Mouse (Mus musculus) liver, embryonic 15.5 days (tissue): ENCODE measurements around the gene Cyth3. TPM values are rescaled to one million over a fixed set of nuclear protein-coding genes. Genes with fewer than 3 reads are reported as not detected.

Source experiments
- ATAC-seq: fragments of 200-750 bp; cut with Nextera tagmentation; 2 replicates; pipeline ENCODE4 v1.8.0; 2017; ENCODE audit warnings: moderate number of reproducible peaks, mild to moderate bottlenecking, moderate library complexity; ENCODE audit not compliant: insufficient read depth
- H3K27ac ChIP-seq: fragments of 300-500 bp; sonication (generic); replicated peaks from 2 replicates; pipeline ENCODE4 v1.5.1; 2015; ENCODE audit warnings: mild to moderate bottlenecking, inconsistent platforms
- H3K27me3 ChIP-seq: fragments of 300-500 bp; sonication (generic); 2 replicates; pipeline ENCODE4 v1.6.1; 2015; ENCODE audit warnings: mild to moderate bottlenecking, inconsistent platforms
- H3K36me3 ChIP-seq: fragments of 300-500 bp; sonication (generic); replicated peaks from 2 replicates; pipeline ENCODE4 v1.6.1; 2015; ENCODE audit warnings: moderate library complexity, mild to moderate bottlenecking, inconsistent platforms
- H3K4me1 ChIP-seq: fragments of 300-500 bp; sonication (generic); replicated peaks from 2 replicates; pipeline ENCODE4 v1.6.1; 2015; ENCODE audit warnings: inconsistent platforms
- H3K4me2 ChIP-seq: fragments of 300-500 bp; sonication (generic); 2 replicates; pipeline ENCODE4 v1.6.1; 2015; ENCODE audit warnings: moderate library complexity, mild to moderate bottlenecking, inconsistent platforms
- H3K4me3 ChIP-seq: fragments of 300-500 bp; sonication (generic); replicated peaks from 2 replicates; pipeline ENCODE4 v1.5.1; 2015; ENCODE audit warnings: mild to moderate bottlenecking, inconsistent platforms
- H3K9ac ChIP-seq: fragments of 300-500 bp; sonication (generic); 2 replicates; pipeline ENCODE4 v1.6.1; 2015; ENCODE audit warnings: moderate library complexity, mild to moderate bottlenecking, inconsistent platforms
- H3K9me3 ChIP-seq: fragments of 300-500 bp; sonication (generic); replicated peaks from 2 replicates; pipeline ENCODE4 v1.6.1; 2016; ENCODE audit warnings: inconsistent platforms
- WGBS: fragments of 180-500 bp; shearing (Covaris S2); methylation state at CpG from one replicate; pipeline ENCODE4 v1.1.7; 2015; ENCODE audit warnings: mixed read lengths; ENCODE audit not compliant: insufficient replicate concordance; 5-methylcytosine and 5-hydroxymethylcytosine counted together
- polyA plus RNA-seq: library from polyadenylated mRNA; unstranded; fragments of >200 nt; fragmentation: Nextera tagmentation; extraction: Ambion mirVana; gene quantifications from 2 replicates; pipeline ENCODE4 v1.2.1, GENCODE M21; 2015

The Cyth3 gene
- 35.7 and 37.5 TPM in 2 replicates for polyA plus RNA-seq

DNA sequence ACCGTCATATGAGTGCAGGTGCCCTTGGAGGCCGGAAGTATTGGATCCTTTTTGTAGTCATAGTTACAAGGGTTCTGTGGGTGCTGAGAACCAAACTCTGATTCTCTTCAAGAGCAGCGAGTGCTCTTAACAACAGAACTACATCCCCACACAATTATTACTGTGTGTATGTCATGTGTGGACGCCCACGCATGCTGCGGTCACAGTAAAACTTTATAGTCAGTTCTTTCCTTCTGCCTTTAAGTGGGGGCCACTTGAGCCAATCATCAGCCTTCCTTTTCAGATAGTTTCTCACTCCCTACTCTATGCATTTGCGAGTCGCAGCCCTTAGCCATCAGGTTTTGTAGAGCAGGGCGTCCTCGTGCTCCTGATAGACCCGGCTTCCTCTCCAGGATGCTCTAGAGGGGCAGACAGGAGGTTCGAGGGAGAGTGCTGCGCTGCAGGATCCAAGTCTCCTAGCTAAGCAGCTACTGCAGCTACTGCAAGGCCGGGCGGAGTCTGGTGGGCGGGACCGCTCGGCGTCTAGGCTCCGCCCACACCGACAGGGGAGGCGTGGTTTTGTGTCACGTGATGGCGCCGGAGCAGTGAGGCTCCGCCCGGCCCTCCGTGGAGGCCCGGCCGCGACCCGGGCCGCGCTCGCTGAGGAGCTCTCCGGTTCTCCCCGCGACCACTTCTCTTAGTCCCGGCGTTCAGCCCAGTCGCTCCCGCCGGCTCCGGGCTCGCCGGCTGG is at the start of gene Cyth3:
Gene Cyth3, plus strand, starts transcription at position 555 of the 730 bp plus-strand sequence.
- Histone ChIP-seq H3K4me1 (peaks cover 75% of the 10 kb centered on the region), H3K9me3 (no peaks in the 10 kb centered on the region), H3K36me3 (no peaks in the 10 kb centered on the region), H3K9ac (peak within 1 kb of the TSS; percentile 99), H3K27ac (peak within 1 kb of the TSS; percentile 94), H3K27me3 (no peaks in the 10 kb centered on the region), H3K4me2 (peak within 1 kb of the TSS; percentile 78), H3K4me3 (peak within 1 kb of the TSS; percentile 99)
- peak; percentile 76 for ATAC-seq
- 5% methylated on average over 46 of the region's 46 CpGs for WGBS

DNA sequence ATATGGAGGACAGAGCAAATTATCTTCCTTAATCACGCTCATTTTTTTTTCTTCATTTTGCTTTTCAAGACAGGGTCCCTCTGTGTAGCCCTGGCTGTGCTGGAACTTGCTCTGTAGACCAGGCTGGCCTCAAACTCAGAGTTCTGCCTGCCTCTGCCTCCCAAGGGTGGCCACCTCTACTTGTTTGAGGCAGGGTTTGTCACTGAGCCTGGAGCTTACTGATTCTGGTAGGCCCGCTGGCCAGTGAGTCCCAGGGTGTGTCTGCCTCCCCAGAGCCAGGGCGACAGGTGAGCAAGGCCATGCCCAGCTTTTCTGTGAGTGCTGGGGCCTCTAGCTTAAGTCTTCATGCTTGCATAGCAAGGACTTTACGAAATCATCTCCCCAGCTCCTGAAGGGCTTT is 49.2 kb upstream of the Cyth3 start:
- Histone ChIP-seq H3K36me3 (no peaks in the 10 kb centered on the region), H3K4me1 (0 out of 2 replicates have a peak, but pooled peaks cover 6% of the 10 kb centered on the region), H3K4me3 (no peak overlapping the region), H3K27me3 (no peaks in the 10 kb centered on the region), H3K9me3 (no peaks in the 10 kb centered on the region), H3K4me2 (no peak overlapping the region), H3K27ac (no peak overlapping the region), H3K9ac (no peak overlapping the region)
- ATAC-seq, result no peak
- WGBS, result 77% methylated on average over 4 of the region's 4 CpGs

DNA sequence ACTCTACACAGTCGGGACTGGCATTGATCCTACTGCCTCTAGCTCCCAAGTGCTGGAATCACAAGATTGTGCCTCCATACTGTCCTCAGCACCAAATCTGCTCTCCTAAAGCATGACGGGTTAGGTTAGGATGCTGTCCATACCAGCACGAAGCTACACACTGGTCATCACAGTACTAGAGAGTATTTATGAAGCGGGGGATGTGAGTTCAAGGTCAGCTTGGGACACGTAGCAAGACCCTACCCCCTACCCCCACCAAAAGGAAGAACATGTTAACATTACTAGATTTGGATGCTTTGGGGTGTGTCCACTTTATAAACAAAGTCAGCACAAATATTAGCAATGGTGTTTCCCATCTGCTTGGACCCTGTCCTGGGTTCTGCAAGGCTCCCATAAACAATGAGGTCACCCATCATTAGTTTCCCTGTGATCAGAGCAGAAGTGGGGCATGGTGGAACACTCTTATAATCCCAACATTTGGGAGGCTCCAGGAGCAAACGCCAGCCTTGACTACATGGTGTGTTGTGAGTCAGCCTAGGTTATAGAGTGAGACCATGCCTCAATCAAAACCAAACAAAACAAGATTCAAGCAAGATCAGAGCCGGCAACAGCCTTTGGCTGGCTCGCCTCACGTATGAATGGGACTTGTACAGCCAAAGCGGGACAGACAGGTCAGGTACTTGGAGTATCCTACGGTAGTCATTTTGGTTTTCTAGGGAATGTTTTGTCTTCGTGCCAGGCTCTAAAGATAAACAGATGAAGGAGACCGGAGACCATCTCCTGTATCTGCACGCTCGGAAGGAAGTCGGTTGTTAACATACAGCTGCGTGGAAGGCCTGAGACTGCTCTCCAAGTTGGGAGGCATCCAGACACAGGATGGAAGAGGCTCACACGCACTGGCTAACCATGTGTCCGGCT is 47.7 kb upstream of the Cyth3 start:
- no peak overlapping the region for H3K4me2 ChIP-seq
- H3K27me3 ChIP-seq, result no peaks in the 10 kb centered on the region
- H3K27ac ChIP-seq, result no peak overlapping the region
- no peak for ATAC-seq
- H3K9me3 ChIP-seq, result no peaks in the 10 kb centered on the region
- H3K36me3 ChIP-seq, result no peaks in the 10 kb centered on the region
- peaks cover 3% of the 10 kb centered on the region; the same call in 1 of the 2 replicates for H3K4me1 ChIP-seq
- H3K9ac ChIP-seq, result no peak overlapping the region
- H3K4me3 ChIP-seq, result no peak overlapping the region
- WGBS, result 65% methylated on average over 19 of the region's 19 CpGs

DNA sequence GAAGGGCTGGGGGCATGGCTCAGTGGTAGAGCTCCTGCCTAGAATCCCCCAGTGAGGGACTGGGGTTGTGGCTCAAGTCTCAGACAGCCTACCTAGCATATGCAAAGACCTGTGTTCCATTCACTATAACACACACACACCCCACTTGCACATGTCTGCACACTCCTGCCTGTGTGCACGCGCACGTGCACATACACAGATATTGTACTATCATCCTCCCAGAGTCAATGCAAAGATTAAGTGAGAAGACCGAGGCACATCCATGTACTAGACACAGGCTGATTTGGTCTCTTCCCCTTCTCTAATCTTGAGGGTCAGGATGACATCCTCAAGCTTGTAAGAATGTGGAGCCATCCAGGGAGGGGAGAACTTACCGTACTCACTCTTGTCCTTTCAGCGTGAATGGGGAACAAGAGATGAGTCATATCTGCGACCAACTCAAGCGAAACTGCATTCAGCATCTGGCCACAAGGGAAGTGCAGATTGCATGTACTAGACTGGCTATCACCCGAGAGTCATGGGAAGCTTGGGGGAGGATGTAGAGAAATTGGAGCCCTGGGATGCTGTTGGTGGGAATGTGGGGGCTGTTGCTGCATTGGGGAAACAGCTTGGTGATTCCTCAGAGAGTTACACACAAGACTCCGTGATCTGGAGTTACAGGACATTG is 42.6 kb upstream of the Cyth3 start:
- Histone ChIP-seq H3K27me3 (no peaks in the 10 kb centered on the region), H3K4me1 (no peaks in the 10 kb centered on the region; the same call in 1 of the 2 replicates), H3K27ac (no peak overlapping the region), H3K9ac (no peak overlapping the region), H3K4me2 (no peak overlapping the region), H3K36me3 (no peaks in the 10 kb centered on the region), H3K9me3 (no peaks in the 10 kb centered on the region), H3K4me3 (no peak overlapping the region)
- WGBS, result 39% methylated on average over 10 of the region's 10 CpGs
- no peak; the same call in 1 of the 2 replicates for ATAC-seq

DNA sequence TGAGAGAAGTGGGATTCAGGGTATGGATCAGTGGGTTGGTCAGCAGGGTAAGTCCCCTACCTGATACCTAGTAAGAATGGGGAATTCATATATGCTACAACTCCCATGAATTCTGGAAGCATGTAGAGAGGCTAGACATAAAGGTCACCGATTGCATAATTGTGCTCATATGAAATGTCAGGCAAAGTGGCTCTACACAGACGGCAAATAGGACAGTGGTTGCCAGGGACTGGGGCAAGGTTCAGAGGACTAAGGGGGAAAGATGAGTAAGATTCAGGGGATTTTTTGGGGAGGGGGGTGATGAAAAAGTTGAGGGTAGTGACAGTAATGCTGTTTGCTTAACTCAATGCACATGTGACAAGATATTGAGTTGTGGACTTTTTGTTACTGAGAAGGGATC is 41.3 kb upstream of the Cyth3 start:
- Histone ChIP-seq H3K4me2 (no peak overlapping the region), H3K27me3 (no peaks in the 10 kb centered on the region), H3K36me3 (no peaks in the 10 kb centered on the region), H3K9me3 (no peaks in the 10 kb centered on the region), H3K27ac (no peak overlapping the region), H3K4me3 (no peak overlapping the region), H3K4me1 (no peaks in the 10 kb centered on the region; the same call in 1 of the 2 replicates), H3K9ac (no peak overlapping the region)
- no peak for ATAC-seq
- WGBS, result 72% methylated on average over 2 of the region's 2 CpGs

DNA sequence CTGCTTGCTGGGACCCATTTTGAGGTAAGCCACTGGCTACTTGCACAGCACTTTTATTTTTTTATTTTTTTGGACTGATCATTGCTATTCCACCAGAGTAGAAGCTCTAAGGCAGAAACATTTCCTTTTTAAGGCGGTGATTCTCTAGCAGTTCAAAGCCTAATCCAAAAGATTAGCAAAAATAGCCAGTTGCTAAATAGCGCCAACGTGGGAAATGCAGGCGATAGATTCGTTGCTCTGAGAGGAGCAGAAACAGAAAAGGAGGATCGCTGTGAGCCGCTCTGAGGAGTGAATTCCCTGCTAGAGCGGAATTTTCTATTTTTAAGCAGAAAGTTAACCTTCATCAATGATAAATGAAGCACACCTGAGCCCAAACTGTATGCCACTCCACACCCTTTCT is 40.4 kb upstream of the Cyth3 start:
- 74% methylated on average over 8 of the region's 8 CpGs for WGBS
- Histone ChIP-seq H3K9ac (no peak overlapping the region), H3K27me3 (no peaks in the 10 kb centered on the region), H3K27ac (no peak overlapping the region), H3K4me1 (no peaks in the 10 kb centered on the region; the same call in 1 of the 2 replicates), H3K36me3 (no peaks in the 10 kb centered on the region), H3K9me3 (no peaks in the 10 kb centered on the region), H3K4me3 (no peak overlapping the region), H3K4me2 (no peak overlapping the region)
- no peak for ATAC-seq

DNA sequence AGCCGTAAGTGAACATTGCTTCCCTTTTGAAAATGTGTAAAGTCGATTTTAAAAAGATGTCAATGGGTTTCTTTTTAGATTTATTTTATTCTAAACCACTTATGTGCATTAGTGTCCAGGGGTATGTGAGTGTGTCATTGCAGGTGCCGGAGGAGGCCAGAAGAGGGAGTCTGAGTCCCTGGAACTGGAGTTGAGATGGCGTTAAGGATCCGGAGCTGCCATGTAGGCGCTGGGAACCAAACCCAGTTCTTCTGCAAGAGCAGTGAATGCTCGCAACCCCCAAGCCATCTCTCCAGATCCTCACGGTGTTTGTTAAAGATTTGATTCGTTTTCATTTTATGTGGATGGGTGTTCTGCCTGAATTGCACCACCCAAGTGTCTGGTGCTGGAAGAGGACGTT is 39.2 kb upstream of the Cyth3 start:
- Histone ChIP-seq H3K27me3 (no peaks in the 10 kb centered on the region), H3K9ac (no peak overlapping the region), H3K27ac (no peak overlapping the region), H3K4me1 (no peaks in the 10 kb centered on the region; the same call in 1 of the 2 replicates), H3K4me2 (no peak overlapping the region), H3K4me3 (no peak overlapping the region), H3K9me3 (no peaks in the 10 kb centered on the region), H3K36me3 (no peaks in the 10 kb centered on the region)
- WGBS, result 80% methylated on average over 10 of the region's 10 CpGs
- no peak for ATAC-seq

DNA sequence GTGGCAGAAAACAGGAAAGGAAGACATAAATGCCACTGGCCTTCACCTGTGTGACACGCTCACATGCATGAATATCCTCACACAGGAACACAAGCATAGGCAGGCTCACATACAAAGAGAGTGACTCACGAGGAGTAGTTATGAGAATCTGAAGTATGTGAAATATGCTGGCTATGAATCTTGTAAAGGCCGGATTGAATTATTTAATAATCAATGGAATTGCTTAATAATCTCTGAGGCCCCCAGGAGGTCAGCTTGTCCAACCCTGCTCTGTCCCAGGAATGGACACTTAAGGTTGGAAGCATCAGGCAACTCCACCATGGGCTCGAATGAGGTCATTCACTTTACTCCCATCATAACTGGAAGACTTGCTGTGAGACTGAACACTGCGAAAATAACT is 37.3 kb upstream of the Cyth3 start:
- Histone ChIP-seq H3K9ac (no peak overlapping the region), H3K36me3 (no peaks in the 10 kb centered on the region), H3K9me3 (no peaks in the 10 kb centered on the region), H3K4me3 (no peak overlapping the region), H3K27ac (no peak overlapping the region), H3K27me3 (no peaks in the 10 kb centered on the region), H3K4me1 (no peaks in the 10 kb centered on the region), H3K4me2 (no peak overlapping the region)
- WGBS, result 71% methylated on average over 5 of the region's 5 CpGs
- no peak for ATAC-seq

DNA sequence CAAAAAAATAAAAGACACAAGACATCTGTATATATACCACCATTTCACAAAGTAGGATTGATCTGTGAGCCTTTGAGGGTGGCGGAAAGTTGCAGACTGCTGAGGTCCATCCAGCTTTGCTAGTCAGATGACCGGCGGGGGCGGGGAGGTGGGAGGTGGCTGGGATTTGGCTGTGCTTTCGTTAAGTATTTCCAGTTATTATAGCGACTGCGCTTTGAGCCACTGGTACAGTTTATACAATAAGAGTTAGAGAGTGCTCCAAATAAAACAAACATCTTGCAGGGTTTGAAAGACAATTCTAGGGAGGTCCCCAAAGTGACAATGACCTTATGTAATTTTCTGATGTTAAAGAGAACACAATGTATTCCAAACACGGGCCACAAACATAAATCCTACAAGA is 35.9 kb upstream of the Cyth3 start:
- Histone ChIP-seq H3K4me2 (no peak overlapping the region), H3K4me1 (no peaks in the 10 kb centered on the region), H3K9me3 (no peaks in the 10 kb centered on the region), H3K27me3 (no peaks in the 10 kb centered on the region), H3K27ac (no peak overlapping the region), H3K4me3 (no peak overlapping the region), H3K9ac (no peak overlapping the region), H3K36me3 (no peaks in the 10 kb centered on the region)
- no peak for ATAC-seq
- WGBS, result 75% methylated on average over 8 of the region's 8 CpGs

DNA sequence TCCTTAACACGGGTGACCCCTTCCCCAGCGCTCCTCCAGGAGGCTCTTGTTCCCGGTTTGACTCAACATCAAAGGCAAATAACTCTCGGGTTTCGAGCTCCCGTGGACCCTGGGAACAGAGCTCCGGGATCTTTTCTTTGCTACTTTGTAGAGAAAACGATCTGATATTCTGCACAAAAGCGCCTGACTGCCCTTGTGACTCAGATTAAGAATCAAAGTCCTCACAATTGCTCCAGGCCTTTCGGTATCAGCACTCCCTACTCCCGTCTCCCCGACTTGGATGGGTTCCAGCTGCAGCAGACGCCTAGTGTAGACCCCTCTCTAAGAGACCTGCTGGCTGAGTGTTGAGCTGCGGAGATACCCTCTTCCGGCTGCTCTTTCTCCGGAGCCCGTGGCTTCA is 33.1 kb upstream of the Cyth3 start:
- Histone ChIP-seq H3K27me3 (no peaks in the 10 kb centered on the region), H3K4me1 (no peaks in the 10 kb centered on the region), H3K36me3 (no peaks in the 10 kb centered on the region), H3K9ac (no peak overlapping the region), H3K4me3 (no peak overlapping the region), H3K9me3 (no peaks in the 10 kb centered on the region), H3K27ac (no peak overlapping the region), H3K4me2 (no peak overlapping the region)
- WGBS, result 65% methylated on average over 17 of the region's 17 CpGs
- no peak for ATAC-seq

DNA sequence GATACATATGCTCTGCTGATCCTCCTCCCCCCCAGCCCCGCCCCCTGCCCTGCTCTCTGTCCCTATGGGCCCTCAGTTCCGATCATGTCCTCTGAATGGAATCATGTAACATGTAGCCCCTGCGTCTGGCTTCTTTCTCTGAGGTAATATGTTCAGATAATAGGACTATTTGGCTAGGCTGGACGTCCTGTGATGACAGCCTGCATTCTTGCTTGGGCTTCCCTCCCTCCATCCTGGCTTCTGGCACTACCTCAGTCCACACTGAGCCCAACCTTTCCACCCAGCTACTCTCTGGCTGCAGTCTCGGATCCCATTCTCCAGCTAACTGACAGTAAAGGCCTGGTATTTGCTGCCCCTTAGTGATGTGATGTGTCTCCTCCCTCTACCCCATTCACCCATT is 29.3 kb upstream of the Cyth3 start:
- 69% methylated on average over 5 of the region's 5 CpGs for WGBS
- Histone ChIP-seq H3K27ac (no peak overlapping the region), H3K27me3 (no peaks in the 10 kb centered on the region), H3K9me3 (0 out of 2 replicates have a peak, but pooled peaks cover 4% of the 10 kb centered on the region), H3K4me2 (no peak overlapping the region), H3K4me3 (no peak overlapping the region), H3K9ac (no peak overlapping the region), H3K36me3 (no peaks in the 10 kb centered on the region), H3K4me1 (no peaks in the 10 kb centered on the region)
- ATAC-seq, result no peak
